Mouse (Mus musculus) midbrain, embryonic 11.5 days (tissue): ENCODE data around the gene Dhx32. TPM values are rescaled to one million over a fixed set of nuclear protein-coding genes. Genes with fewer than 3 reads are reported as not detected.

Experiments used
- ATAC-seq: fragments of 200-750 bp; cut with Nextera tagmentation; 2 replicates; pipeline ENCODE4 v1.8.0; 2017; ENCODE audit warnings: moderate TSS enrichment, moderate library complexity; ENCODE audit not compliant: low FRiP score
- DNase-seq: peaks from one replicate; pipeline ENCODE4 v3.0.0; 2015; ENCODE audit warnings: low spot score; ENCODE audit errors: missing footprints
- H3K27ac ChIP-seq: fragments of 300-500 bp; sonication (generic); 2 replicates; pipeline ENCODE4 v1.5.1; 2014; ENCODE audit warnings: low read depth, low read length
- H3K27me3 ChIP-seq: fragments of 300-500 bp; sonication (generic); 2 replicates; pipeline ENCODE4 v1.6.1; 2014; ENCODE audit warnings: mild to moderate bottlenecking, low read length, moderate library complexity, mixed read lengths; ENCODE audit not compliant: control insufficient read depth, insufficient read depth
- H3K36me3 ChIP-seq: fragments of 300-500 bp; sonication (generic); 2 replicates; pipeline ENCODE4 v1.6.1; 2014; ENCODE audit warnings: mild to moderate bottlenecking, low read length, moderate library complexity, mixed read lengths; ENCODE audit not compliant: control insufficient read depth, insufficient read depth
- H3K4me1 ChIP-seq: fragments of 300-500 bp; sonication (generic); 2 replicates; pipeline ENCODE4 v1.6.1; 2014; ENCODE audit warnings: low read length; ENCODE audit not compliant: control insufficient read depth, insufficient read depth
- H3K4me2 ChIP-seq: fragments of 300-500 bp; sonication (generic); 2 replicates; pipeline ENCODE4 v1.6.1; 2014; ENCODE audit warnings: mild to moderate bottlenecking, moderate library complexity
- H3K4me3 ChIP-seq: fragments of 300-500 bp; sonication (generic); 2 replicates; pipeline ENCODE4 v1.5.1; 2014; ENCODE audit warnings: low read depth, low read length
- H3K9ac ChIP-seq: fragments of 300-500 bp; sonication (generic); 2 replicates; pipeline ENCODE4 v1.6.1; 2014; ENCODE audit warnings: low read length
- H3K9me3 ChIP-seq: fragments of 300-500 bp; sonication (generic); 2 replicates; pipeline ENCODE4 v1.6.1; 2016; ENCODE audit warnings: low read length; ENCODE audit not compliant: control insufficient read depth
- WGBS: fragments of 180-500 bp; shearing (Covaris S2); extraction: QIAGEN DNeasy Blood & Tissue Kit; methylation state at CpG from one replicate; pipeline ENCODE4 v1.1.7; 2014; 5-methylcytosine and 5-hydroxymethylcytosine counted together
- polyA plus RNA-seq: library from polyadenylated mRNA; unstranded; fragments of >200 nt; fragmentation: Nextera tagmentation; extraction: Ambion mirVana; gene quantifications from 2 replicates; pipeline ENCODE4 v1.2.1, GENCODE M21; 2014

Dhx32 gene
- polyA plus RNA-seq, 1 experiment from 2014 or later, result 82.6 TPM

DNA sequence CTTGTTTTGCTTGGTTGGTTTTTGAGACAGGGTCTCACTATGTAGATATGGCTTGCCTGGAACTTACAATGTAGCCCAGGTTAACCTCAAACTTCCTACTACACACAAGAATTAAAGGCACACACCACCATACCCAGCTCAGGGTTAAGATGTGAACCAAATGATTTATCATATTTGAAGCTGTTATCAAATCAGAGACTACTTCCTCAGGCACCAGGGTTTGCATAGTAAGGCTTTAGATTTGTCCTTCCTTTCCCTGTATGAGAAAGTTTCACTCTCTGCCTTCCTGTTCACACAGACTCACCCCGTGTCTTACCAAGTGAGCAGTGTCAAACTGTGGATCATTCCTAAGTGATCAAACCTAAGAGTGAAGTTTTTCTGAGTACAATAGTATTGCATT, 38.3 kb downstream of the Dhx32 start:
- no peaks in the 10 kb centered on the region for H3K9me3 ChIP-seq
- peaks cover 12% of the 10 kb centered on the region for H3K36me3 ChIP-seq
- no peaks in the 10 kb centered on the region for H3K27me3 ChIP-seq
- H3K27ac ChIP-seq, result no peak overlapping the region
- H3K9ac ChIP-seq, result no peak overlapping the region
- no peak for ATAC-seq
- no peak overlapping the region for H3K4me2 ChIP-seq
- H3K4me1 ChIP-seq, result no peaks in the 10 kb centered on the region
- no peak overlapping the region for H3K4me3 ChIP-seq
- WGBS, result 94% methylated on average over 1 of the region's 1 CpGs
- DNase-seq, result no peak

DNA sequence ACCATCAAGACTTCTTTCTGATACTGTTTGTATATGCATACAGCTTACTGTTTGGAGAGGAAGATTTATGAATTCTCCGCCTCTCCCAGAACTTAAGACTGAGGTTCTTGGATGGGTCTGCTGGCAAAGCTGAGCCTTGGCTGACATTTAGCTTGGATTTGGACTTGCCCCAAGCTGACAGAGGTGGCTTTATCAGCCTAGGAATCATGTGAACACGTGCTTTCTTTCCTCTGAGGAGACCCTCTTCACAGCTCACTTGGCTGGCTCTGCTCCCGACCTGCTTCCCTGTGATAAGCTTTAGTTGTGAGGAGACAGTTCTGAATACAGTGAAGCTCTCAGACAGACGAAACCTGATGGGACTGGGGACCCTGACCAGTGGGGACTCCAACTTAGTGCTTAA, 38.9 kb downstream of the Dhx32 start:
- ATAC-seq, result no peak
- H3K9ac ChIP-seq, result no peak overlapping the region
- H3K4me3 ChIP-seq, result no peak overlapping the region
- no peaks in the 10 kb centered on the region for H3K4me1 ChIP-seq
- H3K27me3 ChIP-seq, result no peaks in the 10 kb centered on the region
- H3K27ac ChIP-seq, result no peak overlapping the region
- no peak overlapping the region for H3K4me2 ChIP-seq
- 80% methylated on average over 4 of the region's 4 CpGs for WGBS
- H3K36me3 ChIP-seq, result peaks cover 12% of the 10 kb centered on the region
- DNase-seq, result no peak
- H3K9me3 ChIP-seq, result no peaks in the 10 kb centered on the region

DNA sequence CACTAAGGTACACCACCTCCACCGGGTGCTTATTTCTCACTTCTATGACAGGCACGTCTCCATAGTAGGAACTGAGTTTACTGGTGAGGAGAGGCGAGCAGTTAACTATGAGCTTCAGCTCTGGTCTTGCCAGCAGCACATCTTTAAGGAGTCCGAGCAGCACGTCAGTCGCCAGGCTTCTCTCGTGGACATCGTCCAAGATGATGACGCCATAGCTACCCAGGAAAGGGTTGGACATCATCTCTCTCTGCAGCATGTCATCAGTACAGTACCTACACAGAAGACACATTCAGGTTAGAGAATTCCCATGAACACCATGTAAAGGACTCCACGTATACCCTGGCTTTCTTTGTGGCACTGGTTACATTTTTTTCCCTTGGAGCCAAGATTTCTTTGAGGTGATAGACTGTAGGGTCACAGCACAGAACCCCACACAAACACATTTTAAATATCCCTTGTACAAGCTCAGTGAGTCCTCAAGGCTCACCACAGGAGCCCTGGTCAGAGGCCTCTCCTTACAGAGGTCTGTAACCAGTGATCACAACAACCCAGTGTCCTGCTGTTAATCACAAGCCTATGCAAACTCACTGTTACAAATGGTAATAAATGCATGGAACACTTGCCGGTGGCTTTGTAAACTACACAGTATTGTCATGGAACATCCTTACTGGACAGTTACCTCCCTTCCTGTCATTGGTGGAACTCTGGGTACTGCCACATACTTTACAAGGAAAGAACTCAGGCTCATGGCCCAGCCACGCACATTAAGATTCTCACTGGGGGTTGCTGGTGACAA, 39.8 kb downstream of the Dhx32 start:
- H3K9ac ChIP-seq, result no peak overlapping the region
- H3K9me3 ChIP-seq, result no peaks in the 10 kb centered on the region
- no peak overlapping the region for H3K4me2 ChIP-seq
- ATAC-seq, result no peak
- no peak for DNase-seq
- WGBS, result 91% methylated on average over 12 of the region's 12 CpGs
- no peaks in the 10 kb centered on the region for H3K27me3 ChIP-seq
- no peak overlapping the region for H3K4me3 ChIP-seq
- peaks cover 9% of the 10 kb centered on the region for H3K36me3 ChIP-seq
- no peaks in the 10 kb centered on the region for H3K4me1 ChIP-seq
- H3K27ac ChIP-seq, result no peak overlapping the region

DNA sequence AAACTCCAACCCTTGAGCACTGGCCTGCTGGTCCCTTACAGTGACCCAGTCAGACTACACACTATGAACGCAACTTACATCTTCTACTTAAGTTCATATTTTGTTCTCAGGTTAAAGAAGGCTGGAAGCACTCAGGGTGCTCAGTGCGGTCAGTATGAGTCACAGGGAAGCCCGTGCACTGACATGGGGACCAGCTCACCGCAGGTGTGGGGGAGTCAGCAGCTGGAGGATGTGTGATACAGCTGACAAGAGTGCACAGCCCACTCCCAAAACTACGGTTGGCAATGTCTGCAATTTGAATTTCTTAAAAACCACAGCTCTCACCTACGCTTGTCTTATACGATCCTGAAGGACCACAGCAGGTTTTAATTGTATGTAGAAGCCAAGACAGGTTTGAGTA, 42.0 kb downstream of the Dhx32 start:
- H3K27ac ChIP-seq, result no peak overlapping the region
- ATAC-seq (no peak), DNase-seq (no peak)
- no peak overlapping the region for H3K4me2 ChIP-seq
- no peak overlapping the region for H3K4me3 ChIP-seq
- H3K27me3 ChIP-seq, result no peaks in the 10 kb centered on the region
- peaks cover 9% of the 10 kb centered on the region for H3K36me3 ChIP-seq
- over 99% methylated on average over 7 of the region's 7 CpGs for WGBS
- H3K9ac ChIP-seq, result no peak overlapping the region
- H3K9me3 ChIP-seq, result no peaks in the 10 kb centered on the region
- no peaks in the 10 kb centered on the region for H3K4me1 ChIP-seq

DNA sequence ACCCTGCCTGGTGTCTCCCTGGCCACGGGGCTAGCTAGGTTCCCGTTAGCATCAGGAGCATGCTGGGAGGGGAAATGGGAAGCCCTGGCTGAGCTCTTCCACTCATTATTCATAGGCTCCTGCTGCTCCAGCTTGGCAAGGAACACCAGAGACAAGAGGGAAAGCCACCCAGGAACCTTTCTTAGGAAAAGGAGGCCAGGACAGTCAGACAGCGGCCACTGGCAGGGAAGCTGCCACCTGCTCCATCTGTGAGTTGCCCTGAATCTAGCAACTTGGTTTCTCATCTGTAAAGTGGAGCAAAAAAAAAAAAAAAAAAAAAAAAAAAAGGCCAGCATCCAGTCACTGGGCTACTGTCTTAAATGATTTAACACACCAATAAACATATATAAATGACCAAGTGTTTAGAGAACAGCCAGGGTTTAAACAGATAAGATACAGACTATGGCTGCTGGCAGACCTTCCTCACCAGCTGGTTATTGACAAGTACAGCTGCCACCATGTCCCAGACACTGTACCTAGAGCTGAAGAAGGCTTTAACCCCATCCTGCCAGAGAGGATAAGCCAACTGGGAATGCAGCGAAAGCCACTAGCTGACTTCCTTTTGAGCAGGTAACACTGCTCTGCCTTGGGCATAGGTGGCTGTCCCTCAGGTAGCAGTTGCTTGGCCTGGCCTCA, 50.4 kb downstream of the Dhx32 start:
- no peak overlapping the region for H3K9ac ChIP-seq
- peaks cover 7% of the 10 kb centered on the region; the same call in 1 of the 2 replicates for H3K36me3 ChIP-seq
- DNase-seq (no peak), ATAC-seq (no peak)
- no peaks in the 10 kb centered on the region for H3K9me3 ChIP-seq
- WGBS, result 71% methylated on average over 4 of the region's 4 CpGs
- no peak overlapping the region for H3K4me3 ChIP-seq
- H3K27ac ChIP-seq, result no peak overlapping the region
- no peaks in the 10 kb centered on the region for H3K27me3 ChIP-seq
- H3K4me2 ChIP-seq, result no peak overlapping the region
- no peaks in the 10 kb centered on the region for H3K4me1 ChIP-seq

- Histone ChIP-seq H3K27me3 (no peaks in the 10 kb centered on the region), H3K27ac (no peak overlapping the region), H3K36me3 (peaks cover 7% of the 10 kb centered on the region; the same call in 1 of the 2 replicates), H3K4me2 (no peak overlapping the region), H3K4me3 (no peak overlapping the region), H3K9ac (no peak overlapping the region), H3K9me3 (no peaks in the 10 kb centered on the region), H3K4me1 (no peaks in the 10 kb centered on the region)
- ATAC-seq, result no peak
- DNase-seq, result no peak
- 87% methylated on average over 11 of the region's 11 CpGs for WGBS
Measured at GRCm38 (mm10) chr7:133730324-133731191, 52.0 kb downstream of the Dhx32 start.

GRCm38 (mm10) chr7:133729351-133729750, 53.2 kb downstream of the Dhx32 start:
- ATAC-seq, result no peak

GRCm38 (mm10) chr7:133727027-133727426, 55.5 kb downstream of the Dhx32 start:
- ATAC-seq, result no peak
- DNase-seq, result no peak
- no peak overlapping the region for H3K4me2 ChIP-seq
- H3K9ac ChIP-seq, result no peak overlapping the region
- peaks cover 14% of the 10 kb centered on the region for H3K36me3 ChIP-seq
- no peaks in the 10 kb centered on the region for H3K9me3 ChIP-seq
- WGBS, result 88% methylated on average over 6 of the region's 6 CpGs
- no peak overlapping the region for H3K27ac ChIP-seq
- H3K27me3 ChIP-seq, result no peaks in the 10 kb centered on the region
- H3K4me1 ChIP-seq, result no peaks in the 10 kb centered on the region
- no peak overlapping the region for H3K4me3 ChIP-seq

More at GRCm38 (mm10) chr7:133729351-133729750, 53.2 kb downstream of the Dhx32 start:
- Histone ChIP-seq H3K9ac (no peak overlapping the region), H3K4me1 (no peaks in the 10 kb centered on the region), H3K4me3 (no peak overlapping the region), H3K27me3 (no peaks in the 10 kb centered on the region), H3K4me2 (no peak overlapping the region), H3K9me3 (no peaks in the 10 kb centered on the region), H3K36me3 (peaks cover 11% of the 10 kb centered on the region; the same call in 1 of the 2 replicates), H3K27ac (no peak overlapping the region)
- 87% methylated on average over 5 of the region's 5 CpGs for WGBS
- DNase-seq, result no peak
